Mouse (Mus musculus): ENCODE data around the gene Prr14.

Gene Prr14

GRCm38 (mm10) chr7:127479318-127480225 is 20.2 kb downstream of the Prr14 start:
- ChIA-PET POLR2A (interaction anchor here in 3 of 4 experiments (0.9 to 8.3 kb wide), 26 partner anchors 9 to 489 kb away, joined by 3 to 58 read pairs (median 5); partner anchors contain the start of genes Srcap (in 3 of the 3), Zfp689 (in 3 of the 3), Ccdc189 (in 1 of the 3) and E430018J23Rik (in 1 of the 3)), CTCF (interaction anchor here in 3 of 4 experiments (0.6 to 1.1 kb wide), 3 partner anchors 9 to 80 kb away, joined by 4 to 6 read pairs (median 4); partner anchors contain the start of gene Srcap (in 1 of the 3))

GRCm38 (mm10) chr7:127480321-127480720 is 20.9 kb downstream of the Prr14 start:
- POLR2A ChIA-PET: interaction anchor here in 3 of 4 experiments (0.7 to 8.3 kb wide), 15 partner anchors 8 to 489 kb away, joined by 3 to 58 read pairs (median 6); partner anchors contain the start of genes Zfp689 (in 3 of the 3), E430018J23Rik (in 1 of the 3) and Srcap (in 1 of the 3)
- CTCF ChIA-PET: interaction anchor here in 2 of 4 experiments (0.6 to 1.1 kb wide), 3 partner anchors 9 to 81 kb away, joined by 3 to 6 read pairs (median 4); no protein-coding TSS in a partner anchor

- ChIA-PET POLR2A (interaction anchor here in 3 of 4 experiments (0.5 to 8.3 kb wide), 10 partner anchors 9 to 483 kb away, joined by 3 to 58 read pairs (median 5); partner anchors contain the start of genes Zfp689 (in 2 of the 3) and Srcap (in 1 of the 3)), CTCF (interaction anchor here in 2 of 4 experiments (0.6 to 1.3 kb wide), 2 partner anchors 12 to 24 kb away, joined by 5 to 7 read pairs; no protein-coding TSS in a partner anchor)
Observed at GRCm38 (mm10) chr7:127485416-127485815, 26.0 kb downstream of the Prr14 start.

- CTCF ChIA-PET: interaction anchor here in 3 of 4 experiments (0.7 to 1.2 kb wide), 6 partner anchors 11 to 594 kb away, joined by 3 to 4 read pairs (median 4); no protein-coding TSS in a partner anchor
- POLR2A ChIA-PET: interaction anchor here in 3 of 4 experiments (0.6 to 4.2 kb wide), 15 partner anchors 8 to 115 kb away, joined by 3 to 25 read pairs (median 4); partner anchors contain the start of genes Fbrs (in 1 of the 3) and Srcap (in 1 of the 3)
Observed at GRCm38 (mm10) chr7:127488364-127488763, 29.0 kb downstream of the Prr14 start.

GRCm38 (mm10) chr7:127489982-127490381 is 30.6 kb downstream of the Prr14 start:
- POLR2A ChIA-PET: interaction anchor here in 2 of 4 experiments (0.7 to 4.2 kb wide), 5 partner anchors 9 to 64 kb away, joined by 3 to 25 read pairs (median 3); no protein-coding TSS in a partner anchor
- CTCF ChIA-PET: interaction anchor here in 1 of 4 experiments (0.7 kb wide), 1 partner anchor 129 kb away, joined by 7 read pairs; no protein-coding TSS in a partner anchor

- ChIA-PET CTCF (no interaction called here), POLR2A (interaction anchor here in 1 of 4 experiments (1.2 kb wide), 2 partner anchors 13 to 19 kb away, joined by 3 read pairs; partner anchors contain the start of gene Fbrs)
Observed at GRCm38 (mm10) chr7:127491846-127492245, 32.4 kb downstream of the Prr14 start.

- ChIA-PET CTCF (no interaction called here), POLR2A (interaction anchor here in 3 of 4 experiments (0.6 to 3.2 kb wide), 17 partner anchors 10 to 102 kb away, joined by 3 to 19 read pairs (median 4); partner anchors contain the start of genes Srcap (in 2 of the 3), Zfp689 (in 2 of the 3) and Fbrs (in 1 of the 3))
Observed at GRCm38 (mm10) chr7:127494648-127495047, 35.2 kb downstream of the Prr14 start.

- CTCF ChIA-PET: interaction anchor here in 1 of 4 experiments (0.5 to 0.8 kb wide), 3 partner anchors 12 to 313 kb away, joined by 3 to 5 read pairs (median 5); no protein-coding TSS in a partner anchor
- POLR2A ChIA-PET: interaction anchor here in 3 of 4 experiments (0.7 to 7.3 kb wide), 8 partner anchors 11 to 103 kb away, joined by 3 to 40 read pairs (median 3); partner anchors contain the start of genes Srcap (in 1 of the 3) and Zfp688 (in 1 of the 3)
Observed at GRCm38 (mm10) chr7:127497382-127497781, 38.0 kb downstream of the Prr14 start.

- CTCF ChIA-PET: no interaction called here
Observed at GRCm38 (mm10) chr7:127498407-127498806, 39.0 kb downstream of the Prr14 start.

GRCm38 (mm10) chr7:127508291-127508690 is 48.9 kb downstream of the Prr14 start:
- POLR2A ChIA-PET: interaction anchor here in 3 of 4 experiments (0.6 to 4.4 kb wide), 12 partner anchors 9 to 367 kb away, joined by 3 to 45 read pairs (median 4); partner anchors contain the start of genes Fbrs (in 1 of the 3) and Zfp689 (in 1 of the 3)
- CTCF ChIA-PET: interaction anchor here in 1 of 4 experiments (0.6 to 0.7 kb wide), 2 partner anchors 59 to 166 kb away, joined by 3 to 5 read pairs; partner anchors contain the start of gene Zfp689

More at GRCm38 (mm10) chr7:127498407-127498806, 39.0 kb downstream of the Prr14 start:
- POLR2A ChIA-PET: interaction anchor here in 2 of 4 experiments (1.0 to 7.3 kb wide), 5 partner anchors 10 to 310 kb away, joined by 3 to 40 read pairs (median 7); partner anchors contain the start of gene Srcap (in 2 of the 2)

- POLR2A ChIA-PET: interaction anchor here (0.6 to 4.4 kb wide), 9 partner anchors 10 to 62 kb away, joined by 4 to 45 read pairs (median 14); partner anchors contain the start of genes Fbrs (in 2 of the 4) and Zfp689 (in 1 of the 4)
- CTCF ChIA-PET: interaction anchor here in 2 of 4 experiments (0.6 to 0.7 kb wide), 2 partner anchors 25 to 436 kb away, joined by 7 to 10 read pairs; no protein-coding TSS in a partner anchor
Observed at GRCm38 (mm10) chr7:127509830-127510229, 50.4 kb downstream of the Prr14 start.

GRCm38 (mm10) chr7:127511241-127511640 is 51.8 kb downstream of the Prr14 start:
- CTCF ChIA-PET: interaction anchor here (0.5 to 1.2 kb wide), 12 partner anchors 11 to 202 kb away, joined by 3 to 4 read pairs (median 3); partner anchors contain the start of genes Fbrs (in 1 of the 4) and Zfp689 (in 1 of the 4)

GRCm38 (mm10) chr7:127511808-127512230 is 52.4 kb downstream of the Prr14 start, which contains the start of gene Srcap:
TSS of gene Srcap (plus strand) at chr7:127511983.
- POLR2A ChIA-PET: interaction anchor here in 3 of 4 experiments (0.6 to 4.4 kb wide), 78 partner anchors 9 to 495 kb away, joined by 3 to 45 read pairs (median 4); partner anchors contain the start of genes Fbrs (in 3 of the 3), Zfp689 (in 3 of the 3), Ccdc189 (in 2 of the 3) and Phkg2 (in 2 of the 3)
- CTCF ChIA-PET: interaction anchor here (0.5 to 1.2 kb wide), 10 partner anchors 12 to 169 kb away, joined by 3 to 4 read pairs (median 3); partner anchors contain the start of genes Fbrs (in 1 of the 4) and Zfp689 (in 1 of the 4)

More at GRCm38 (mm10) chr7:127511241-127511640, 51.8 kb downstream of the Prr14 start:
- POLR2A ChIA-PET: interaction anchor here in 3 of 4 experiments (0.5 to 4.4 kb wide), 81 partner anchors 8 to 485 kb away, joined by 3 to 45 read pairs (median 4); partner anchors contain the start of genes Fbrs (in 3 of the 3), Zfp689 (in 3 of the 3), Ccdc189 (in 2 of the 3) and Phkg2 (in 2 of the 3)

- POLR2A ChIA-PET: interaction anchor here (0.5 to 4.5 kb wide), 54 partner anchors 9 to 496 kb away, joined by 3 to 45 read pairs (median 6); partner anchors contain the start of genes Ccdc189 (in 2 of the 4), Rnf40 (in 2 of the 4), Zfp689 (in 2 of the 4) and Bcl7c (in 1 of the 4)
- CTCF ChIA-PET: interaction anchor here in 1 of 4 experiments (1.1 kb wide), 1 partner anchor 33 kb away, joined by 4 read pairs; the partner anchor contains the start of gene Fbrs
Observed at GRCm38 (mm10) chr7:127512231-127513015, 53.0 kb downstream of the Prr14 start.

GRCm38 (mm10) chr7:127513016-127513390 is 53.6 kb downstream of the Prr14 start:
- ChIA-PET POLR2A (interaction anchor here (0.6 to 4.5 kb wide), 61 partner anchors 9 to 486 kb away, joined by 3 to 40 read pairs (median 5); partner anchors contain the start of genes Zfp689 (in 2 of the 4), Ccdc189 (in 1 of the 4), Ctf1 (in 1 of the 4) and Dctpp1 (in 1 of the 4)), CTCF (interaction anchor here in 1 of 4 experiments (1.2 kb wide), 1 partner anchor 261 kb away, joined by 5 read pairs; no protein-coding TSS in a partner anchor)

All from embryonic stem cell, embryonic (primary cell).